Mouse (Mus musculus) liver, embryonic 14.5 days (tissue): ENCODE data around the gene Ydjc. TPM values are rescaled to one million over a fixed set of nuclear protein-coding genes. Genes with fewer than 3 reads are reported as not detected.

ENCODE experiments used
- ATAC-seq: fragments of 200-750 bp; cut with Nextera tagmentation; 2 replicates; pipeline ENCODE4 v1.8.0; 2017; ENCODE audit warnings: moderate number of reproducible peaks, mild to moderate bottlenecking, moderate library complexity; ENCODE audit not compliant: insufficient read depth
- DNase-seq, 3 experiments: peaks; one replicate each; pipeline ENCODE4 v3.0.0-alpha.2; 2012 to 2013; ENCODE audit warnings: low read depth in 3 of 3, low spot score in 3 of 3
- H3K27ac ChIP-seq: fragments of 300-500 bp; sonication (generic); 2 replicates; pipeline ENCODE4 v1.5.1; 2014; ENCODE audit warnings: moderate library complexity, mild to moderate bottlenecking, control low read depth, inconsistent platforms
- H3K27me3 ChIP-seq: fragments of 300-500 bp; sonication (generic); 2 replicates; pipeline ENCODE4 v1.6.1; 2014; ENCODE audit warnings: mild to moderate bottlenecking, low read length, moderate library complexity; ENCODE audit not compliant: control insufficient read depth, insufficient read depth
- H3K36me3 ChIP-seq: fragments of 300-500 bp; sonication (generic); replicated peaks from 2 replicates; pipeline ENCODE4 v1.6.1; 2014; ENCODE audit warnings: low read depth; ENCODE audit not compliant: control insufficient read depth, insufficient read depth
- H3K4me1 ChIP-seq, 2 experiments: fragments of 200-500 bp in 1 of 2; fragments of 300-500 bp in 1 of 2; sonication (generic) in 1 of 2; replicated peaks; 2 replicates each; pipeline ENCODE4 v1.6.1; 2012 to 2014; ENCODE audit warnings: antibody characterized with exemption in 1 of 2, inconsistent platforms in 1 of 2, low read length in 1 of 2; ENCODE audit not compliant: control insufficient read depth in 2 of 2, insufficient read depth in 2 of 2
- H3K4me2 ChIP-seq: fragments of 300-500 bp; sonication (generic); 2 replicates; pipeline ENCODE4 v1.6.1; 2014; ENCODE audit warnings: low read depth, mild to moderate bottlenecking, control low read depth, moderate library complexity
- H3K4me3 ChIP-seq, 2 experiments: fragments of 200-500 bp in 1 of 2; fragments of 300-500 bp in 1 of 2; sonication (generic) in 1 of 2; 2 replicates each; pipeline ENCODE4 v1.5.1; 2012 to 2014; ENCODE audit warnings: low read depth in 2 of 2, low read length in 2 of 2, mild to moderate bottlenecking in 2 of 2, control low read depth in 1 of 2, inconsistent platforms in 1 of 2, moderate library complexity in 1 of 2; ENCODE audit not compliant: insufficient read depth in 1 of 2
- H3K9ac ChIP-seq: fragments of 300-500 bp; sonication (generic); replicated peaks from 2 replicates; pipeline ENCODE4 v1.6.1; 2014; ENCODE audit warnings: mild to moderate bottlenecking, control low read depth, moderate library complexity
- H3K9me3 ChIP-seq: fragments of 300-500 bp; sonication (generic); 2 replicates; pipeline ENCODE4 v1.6.1; 2016; ENCODE audit warnings: low read length, mixed read lengths; ENCODE audit not compliant: control insufficient read depth
- CTCF ChIP-seq: IDR thresholded peaks from 2 replicates; pipeline ENCODE4 v1.5.1; 2016; ENCODE audit warnings: antibody characterized with exemption, low read depth, control low read depth
- EP300 ChIP-seq: IDR thresholded peaks from 2 replicates; pipeline ENCODE4 v1.6.1; 2016; ENCODE audit warnings: antibody characterized with exemption, low read depth
- WGBS: fragments of 180-500 bp; shearing (Covaris S2); extraction: QIAGEN DNeasy Blood & Tissue Kit; methylation state at CpG from one replicate; pipeline ENCODE4 v1.1.7; 2014; ENCODE audit not compliant: insufficient replicate concordance; 5-methylcytosine and 5-hydroxymethylcytosine counted together
- polyA plus RNA-seq, 2 experiments: library from polyadenylated mRNA; depleted of rRNA in 1 of 2; stranded (reverse) in 1 of 2; unstranded in 1 of 2; fragments of >200 nt; fragmentation: Nextera tagmentation in 1 of 2; extraction: Ambion mirVana in 1 of 2; gene quantifications; 2 replicates each; pipeline versions ENCODE4 v1.2.1 to v1.2.3; 2012 to 2014

The Ydjc gene
- polyA plus RNA-seq, 2 experiments: 9.6 to 10.2 TPM

GRCm38 (mm10) chr16:17200121-17200952 is 55.9 kb downstream of the Ydjc start:
- Histone ChIP-seq H3K4me1 (peaks cover 11 to 15% of the 10 kb centered on the region in 2 experiments), H3K9ac (peak overlapping the region; percentile 99), H3K27me3 (no peaks in the 10 kb centered on the region), H3K4me3 (peak overlapping the region; percentile 96 to 99), H3K9me3 (no peaks in the 10 kb centered on the region), H3K4me2 (peak overlapping the region; percentile 84), H3K36me3 (no peaks in the 10 kb centered on the region), H3K27ac (peak overlapping the region; percentile 68)
- no peak for TF ChIP-seq EP300
- no peak for TF ChIP-seq CTCF
- no peak for DNase-seq
- ATAC-seq: peak; percentile 6; the same call in 1 of the 2 replicates
- under 1% methylated on average over 24 of the region's 24 CpGs for WGBS

GRCm38 (mm10) chr16:17200953-17201707 is 56.7 kb downstream of the Ydjc start:
- TF ChIP-seq EP300 (no peak), CTCF (no peak)
- Histone ChIP-seq H3K4me2 (peak overlapping the region; percentile 84), H3K27me3 (no peaks in the 10 kb centered on the region), H3K4me1 (peaks cover 11 to 15% of the 10 kb centered on the region in 2 experiments), H3K4me3 (peak overlapping the region; percentile 96 to 99), H3K36me3 (no peaks in the 10 kb centered on the region), H3K9ac (peak overlapping the region; percentile 99), H3K9me3 (no peaks in the 10 kb centered on the region), H3K27ac (peak overlapping the region; percentile 68)
- whole genome bisulfite sequencing: under 1% methylated on average over 71 of the region's 72 CpGs
- ATAC-seq (peak; percentile 86), DNase-seq (peak; percentile 73 to 76 (median 74))

GRCm38 (mm10) chr16:17201977-17202376 is 57.6 kb downstream of the Ydjc start:
- no peak overlapping the region; a peak in 1 of 4 replicates for H3K4me3 ChIP-seq
- peak overlapping the region; percentile 22; the same call in 1 of the 2 replicates for H3K27ac ChIP-seq

GRCm38 (mm10) chr16:17202549-17202948 is 58.1 kb downstream of the Ydjc start, which contains the start of gene Ube2l3:
Ube2l3 (minus strand) TSS chr16:17202649.
- Histone ChIP-seq H3K9ac (peak within 1 kb of the TSS; percentile 99), H3K27ac (peak within 1 kb of the TSS; percentile 22; the same call in 1 of the 2 replicates), H3K36me3 (no peaks in the 10 kb centered on the region), H3K4me1 (peaks cover 11 to 15% of the 10 kb centered on the region in 2 experiments), H3K4me2 (peak within 1 kb of the TSS; percentile 84), H3K27me3 (0 out of 2 replicates have a peak, but pooled peaks cover 3% of the 10 kb centered on the region), H3K9me3 (no peaks in the 10 kb centered on the region), H3K4me3 (peak within 1 kb of the TSS; percentile 96 to 99)
- no peak for ATAC-seq
- 81% methylated on average over 1 of the region's 1 CpGs for WGBS
- TF ChIP-seq CTCF (no peak), EP300 (no peak)
- no peak for DNase-seq

More at GRCm38 (mm10) chr16:17201977-17202376, 57.6 kb downstream of the Ydjc start:
- ATAC-seq (no peak), DNase-seq (no peak)
- H3K4me1 ChIP-seq: peaks cover 11 to 15% of the 10 kb centered on the region in 2 experiments
- H3K36me3 ChIP-seq: no peaks in the 10 kb centered on the region
- H3K27me3 ChIP-seq: no peaks in the 10 kb centered on the region
- WGBS: 50% methylated on average over 2 of the region's 2 CpGs
- peak; percentile 25; the same call in 1 of the 2 replicates for TF ChIP-seq CTCF
- no peak for TF ChIP-seq EP300
- no peaks in the 10 kb centered on the region for H3K9me3 ChIP-seq
- H3K9ac ChIP-seq: no peak overlapping the region
- H3K4me2 ChIP-seq: no peak overlapping the region

- TF ChIP-seq EP300: no peak
- TF ChIP-seq CTCF: peak; percentile 79
- no peak overlapping the region for H3K4me3 ChIP-seq
- no peak overlapping the region for H3K4me2 ChIP-seq
- ATAC-seq (no peak), DNase-seq (no peak)
- peaks cover 10 to 11% of the 10 kb centered on the region in 2 experiments for H3K4me1 ChIP-seq
- WGBS: 3% methylated on average over 6 of the region's 6 CpGs
- H3K9ac ChIP-seq: no peak overlapping the region
- no peaks in the 10 kb centered on the region for H3K36me3 ChIP-seq
- no peak overlapping the region for H3K27ac ChIP-seq
- H3K27me3 ChIP-seq: peaks cover 13% of the 10 kb centered on the region
- H3K9me3 ChIP-seq: no peaks in the 10 kb centered on the region
Observed at GRCm38 (mm10) chr16:17204990-17205389, 60.6 kb downstream of the Ydjc start.
